Mouse (Mus musculus): ENCODE results near the gene Ttc30a2. TPM values are rescaled to one million over a fixed set of nuclear protein-coding genes. Genes with fewer than 3 reads are reported as not detected.
"Not testable (repeated sequence)": the region's sequence is repeated elsewhere in the genome, so short reads cannot be mapped to it uniquely, and the experiment has no call there.

The Ttc30a2 gene
- polyA plus RNA-seq (2012; rRNA removed) = 0.44 and 0.63 TPM in 2 replicates

DNA sequence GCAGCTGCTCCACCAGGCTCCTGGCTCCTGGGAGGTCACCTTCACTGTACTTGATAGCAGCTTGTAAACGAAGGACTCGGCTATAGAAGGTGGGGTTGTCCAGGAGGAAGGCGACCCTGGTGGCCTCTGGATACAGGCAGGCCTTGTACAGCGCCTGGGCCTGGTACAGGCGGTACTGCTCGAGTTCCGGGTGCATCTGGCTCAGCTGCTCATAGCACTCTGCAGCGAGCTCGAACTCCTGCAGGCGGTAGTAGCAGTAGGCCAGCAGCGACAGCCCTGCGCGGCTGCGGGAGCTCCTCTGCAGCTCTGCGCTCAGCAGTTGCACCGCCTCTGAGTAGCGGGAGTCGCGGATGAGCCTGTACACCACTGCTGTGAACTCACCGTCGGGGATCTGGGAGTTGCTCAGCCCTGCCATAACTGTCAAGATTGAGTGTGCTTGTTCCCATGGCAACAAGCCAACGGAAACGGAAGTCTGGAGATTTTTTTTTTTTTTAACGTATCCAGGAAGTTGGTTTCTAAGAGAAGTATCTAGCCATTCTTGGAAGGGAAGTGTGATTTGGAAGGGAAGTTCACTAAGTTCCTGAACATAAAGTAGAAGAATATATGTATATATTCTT is at the start of gene Ttc30a2:
TSS of gene Ttc30a2 (minus strand) at position 419 of the 617 bp plus-strand sequence.
- not testable (repeated sequence) for DNase-seq (ENCODE audit: low read depth)

DNA sequence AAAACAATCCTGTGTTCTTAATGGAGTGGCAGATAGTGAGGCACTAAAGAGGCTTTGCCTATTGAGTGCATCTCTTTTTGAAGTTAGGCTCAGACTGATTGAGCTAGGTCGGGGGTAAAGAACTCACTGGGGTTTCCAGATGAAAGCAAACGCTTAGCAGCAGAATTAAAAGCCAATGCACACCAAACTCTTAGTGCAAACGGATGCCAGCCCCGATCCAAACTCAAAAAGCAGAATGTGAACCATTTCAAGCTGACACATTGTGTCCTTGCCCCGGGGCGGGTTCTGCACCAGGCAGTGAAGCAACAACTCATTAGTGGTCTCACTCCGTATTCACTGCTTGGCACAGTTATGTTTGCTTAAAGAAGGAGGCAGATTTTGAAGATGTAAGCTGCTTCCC is 38.9 kb upstream of the Ttc30a2 start:
- DNase-seq (ENCODE audit: low read depth) = no peak

GRCm38 (mm10) chr2:76016136-76016535 is 38.2 kb upstream of the Ttc30a2 start:
- no peak for DNase-seq (ENCODE audit: low read depth)

DNA sequence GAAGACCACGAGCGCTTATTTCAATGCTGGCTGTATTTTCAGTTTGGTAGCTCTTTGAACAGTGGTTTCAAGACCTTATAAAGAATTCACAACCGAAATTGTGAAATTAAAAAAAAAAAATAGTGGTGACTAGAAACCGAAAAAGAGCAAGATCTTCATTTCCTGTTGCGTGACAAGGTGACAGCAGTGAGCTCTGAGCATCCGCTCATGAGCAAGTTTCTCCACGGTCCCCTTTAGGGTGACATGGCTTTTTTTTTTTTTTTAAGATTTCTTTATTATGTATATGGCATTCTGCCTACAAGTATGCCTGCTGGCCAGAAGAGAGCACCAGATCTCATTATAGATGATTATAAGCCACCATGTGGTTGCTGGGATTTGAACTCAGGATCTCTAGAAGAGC is 37.5 kb upstream of the Ttc30a2 start:
- no peak for DNase-seq (ENCODE audit: low read depth)

- DNase-seq (ENCODE audit: low read depth) = no peak
Measured at GRCm38 (mm10) chr2:76014659-76015058, 36.7 kb upstream of the Ttc30a2 start.

- DNase-seq (ENCODE audit: low read depth) = no peak
Measured at GRCm38 (mm10) chr2:76006194-76006593, 28.2 kb upstream of the Ttc30a2 start.

DNA sequence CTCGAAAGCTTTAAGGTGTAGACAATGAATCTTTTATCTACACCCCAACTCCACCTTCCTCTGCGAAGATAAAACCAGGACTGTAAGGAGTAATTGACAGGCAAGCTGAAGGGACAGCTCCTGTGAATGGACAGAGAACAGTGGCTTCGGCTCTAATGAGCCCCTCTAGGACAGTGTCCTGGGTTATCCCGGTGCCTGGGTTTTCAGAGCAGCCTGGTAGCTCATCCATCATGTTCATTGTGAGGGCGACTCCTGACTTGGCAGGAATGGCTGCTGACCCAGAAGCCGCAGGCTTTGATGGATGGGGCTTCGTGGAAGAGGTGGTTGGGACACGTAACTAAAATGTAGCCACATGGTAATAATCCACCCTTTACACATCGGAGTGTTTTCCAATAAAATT is 24.9 kb upstream of the Ttc30a2 start:
- no peak for DNase-seq (ENCODE audit: low read depth)

DNA sequence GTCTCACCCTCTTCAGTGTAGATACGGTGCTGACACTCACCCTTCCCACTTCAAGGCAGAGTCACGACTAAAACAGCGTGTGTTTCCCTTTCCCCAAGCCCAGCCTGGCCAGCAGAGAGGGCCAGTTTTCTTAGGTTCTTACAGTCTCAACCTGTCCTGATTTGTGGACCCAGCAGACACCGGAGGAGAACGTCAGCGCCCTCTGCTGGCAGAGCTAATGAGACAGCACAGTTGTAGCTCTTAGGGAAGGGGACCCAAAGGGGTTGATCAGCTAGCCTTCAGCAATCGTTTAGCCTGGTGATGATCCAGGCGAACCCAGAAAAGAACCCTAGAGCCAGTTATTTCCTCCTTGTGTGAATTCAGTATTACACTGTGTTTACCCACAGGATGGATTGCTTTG is 23.4 kb upstream of the Ttc30a2 start:
- DNase-seq (ENCODE audit: low read depth) = no peak

- DNase-seq (ENCODE audit: low read depth) = no peak
Measured at GRCm38 (mm10) chr2:75999636-76000035, 21.7 kb upstream of the Ttc30a2 start.

GRCm38 (mm10) chr2:75998692-75999091 is 20.7 kb upstream of the Ttc30a2 start:
- no peak for DNase-seq (ENCODE audit: low read depth)

DNA sequence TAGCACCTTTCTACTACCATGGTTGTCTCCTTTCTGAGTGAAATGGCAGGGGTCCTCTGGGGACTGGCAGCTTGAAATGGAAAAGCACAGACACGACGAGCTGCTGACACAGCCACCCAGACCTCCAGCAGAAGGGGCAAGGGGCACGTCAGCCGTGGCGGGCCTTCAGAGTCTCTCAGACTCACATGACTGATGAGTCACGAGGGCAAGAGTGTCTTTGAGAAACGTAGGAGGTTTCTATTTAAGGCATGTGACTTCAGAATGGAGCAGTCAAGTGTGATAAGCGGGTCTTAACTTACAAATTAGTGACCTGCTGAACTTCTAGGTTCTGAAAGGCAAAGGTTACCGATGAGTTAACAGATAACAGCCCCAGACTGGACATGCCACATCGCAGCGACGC is 19.8 kb upstream of the Ttc30a2 start:
- DNase-seq (ENCODE audit: low read depth) = no peak

GRCm38 (mm10) chr2:75994841-75995240 is 16.9 kb upstream of the Ttc30a2 start:
- DNase-seq (ENCODE audit: low read depth) = no peak

DNA sequence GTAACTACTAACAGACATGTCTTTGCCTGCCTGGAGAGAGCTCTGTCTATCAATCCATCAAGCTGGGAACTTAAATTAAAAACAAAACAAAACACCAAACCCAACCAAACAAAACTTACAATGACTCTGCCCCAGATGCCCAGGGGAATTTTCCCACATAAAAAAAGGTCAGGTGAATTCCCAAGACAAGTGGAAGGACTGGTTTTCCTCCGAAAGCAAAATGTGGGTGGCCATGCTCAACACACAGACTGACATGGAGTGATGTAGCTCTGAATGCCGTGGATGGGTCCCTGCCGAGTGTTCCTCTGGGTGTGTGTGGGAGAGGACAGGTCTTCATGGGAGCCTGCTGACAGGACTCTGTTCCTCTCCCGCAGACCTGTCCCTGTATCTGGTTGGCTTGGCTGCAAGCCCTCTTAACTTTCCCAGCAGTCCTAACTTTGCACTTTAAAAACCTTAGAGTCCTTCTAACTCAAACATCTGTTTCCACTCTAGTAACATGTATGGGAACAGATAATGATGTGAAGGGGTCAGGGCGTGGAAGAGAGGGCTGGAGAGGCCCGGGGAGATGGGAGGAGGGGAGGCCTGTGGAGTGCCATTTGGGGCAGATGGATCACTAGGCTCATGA is 13.7 kb upstream of the Ttc30a2 start:
- DNase-seq (ENCODE audit: low read depth) = no peak

GRCm38 (mm10) chr2:75990885-75991539 is 13.0 kb upstream of the Ttc30a2 start:
- no peak for DNase-seq (ENCODE audit: low read depth)

DNA sequence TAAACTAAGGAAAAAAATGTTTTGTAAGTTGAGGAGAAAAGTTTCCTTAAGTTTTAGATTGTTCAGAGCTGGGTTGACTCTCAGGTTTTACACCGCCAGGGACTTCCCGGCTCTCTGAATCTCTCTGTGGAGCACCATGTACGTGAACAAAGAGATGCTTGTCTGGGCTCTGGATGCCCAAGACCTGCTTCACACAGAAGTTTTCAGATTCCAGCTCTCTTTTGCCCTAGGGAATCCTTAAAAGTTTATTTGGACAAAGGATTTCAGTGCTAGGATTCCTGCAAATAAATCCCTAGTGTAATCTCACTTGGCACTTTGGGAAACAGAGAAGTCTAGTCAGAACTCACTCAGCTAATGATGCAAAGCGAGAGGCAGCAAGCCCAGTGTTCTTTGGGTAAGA is 11.7 kb upstream of the Ttc30a2 start:
- DNase-seq (ENCODE audit: low read depth) = no peak

DNA sequence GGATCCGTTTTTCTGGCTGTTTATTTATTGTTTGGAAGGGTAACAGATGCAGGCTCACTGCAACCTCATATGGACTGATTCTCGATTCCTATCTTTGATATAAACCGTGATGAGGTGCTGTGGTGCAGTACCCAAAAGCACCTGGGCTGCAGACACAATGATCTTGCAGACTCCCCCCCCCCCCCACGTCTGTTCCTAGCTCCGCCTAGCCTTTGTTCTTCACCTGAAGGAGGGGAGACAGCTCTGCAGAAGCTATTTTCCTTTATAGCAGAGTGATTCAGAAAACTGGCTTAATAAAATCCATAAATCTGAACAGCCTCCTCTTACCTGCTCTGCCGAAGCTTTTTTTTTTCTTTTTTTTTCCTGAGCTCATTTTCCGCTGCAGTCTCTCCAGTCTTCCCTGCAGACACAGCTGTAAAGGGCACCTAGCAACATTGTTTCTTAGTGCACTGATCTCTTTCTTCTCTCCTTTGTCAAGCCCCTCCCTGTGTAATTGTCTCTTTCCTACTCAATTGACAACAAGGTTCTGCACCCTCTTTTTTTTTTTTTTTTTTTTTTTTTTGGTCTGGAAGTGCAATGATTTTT is 10.9 kb upstream of the Ttc30a2 start:
- DNase-seq (ENCODE audit: low read depth) = no peak

- DNase-seq (ENCODE audit: low read depth) = no peak
Measured at GRCm38 (mm10) chr2:75988378-75988777, 10.4 kb upstream of the Ttc30a2 start.

DNA sequence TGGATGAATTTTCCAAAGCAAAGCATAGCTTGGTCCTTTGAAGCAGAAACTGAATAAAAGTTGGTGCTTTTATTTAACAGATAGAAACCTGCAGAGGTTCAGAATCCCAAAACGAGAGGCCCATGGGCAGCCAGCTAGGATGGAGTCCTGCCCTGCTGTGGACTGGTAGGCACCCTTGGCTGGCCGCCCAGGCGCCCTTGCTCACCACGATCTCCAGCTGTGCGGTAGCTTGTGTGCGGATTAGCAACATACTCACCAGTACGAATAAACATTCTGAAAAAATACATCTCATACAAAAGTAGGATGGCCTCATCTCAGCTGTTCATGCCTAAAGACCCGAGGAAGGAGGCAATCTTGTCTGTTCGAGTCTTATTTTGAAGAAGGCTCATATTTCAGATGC is 9.8 kb upstream of the Ttc30a2 start:
- DNase-seq (ENCODE audit: low read depth) = no peak

DNA sequence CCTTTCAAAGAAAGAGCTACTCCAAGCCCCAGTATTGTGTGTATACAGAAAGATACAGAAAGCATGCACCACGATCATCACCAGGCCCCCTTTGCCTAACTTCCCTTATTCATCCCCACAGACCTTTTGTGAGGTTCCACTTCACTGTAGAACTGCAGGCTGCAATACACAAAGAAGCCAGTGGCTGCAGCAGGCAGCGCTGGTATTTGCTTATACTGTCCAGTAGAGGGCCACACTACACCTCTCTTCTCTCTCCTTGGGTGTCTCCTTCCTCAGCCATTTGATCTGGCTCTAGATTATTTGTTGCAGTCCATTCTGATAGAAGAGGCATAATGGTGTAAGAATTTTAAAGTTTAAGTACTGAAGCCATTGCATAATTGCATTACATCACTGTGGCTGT is 7.2 kb upstream of the Ttc30a2 start:
- DNase-seq (ENCODE audit: low read depth) = no peak

DNA sequence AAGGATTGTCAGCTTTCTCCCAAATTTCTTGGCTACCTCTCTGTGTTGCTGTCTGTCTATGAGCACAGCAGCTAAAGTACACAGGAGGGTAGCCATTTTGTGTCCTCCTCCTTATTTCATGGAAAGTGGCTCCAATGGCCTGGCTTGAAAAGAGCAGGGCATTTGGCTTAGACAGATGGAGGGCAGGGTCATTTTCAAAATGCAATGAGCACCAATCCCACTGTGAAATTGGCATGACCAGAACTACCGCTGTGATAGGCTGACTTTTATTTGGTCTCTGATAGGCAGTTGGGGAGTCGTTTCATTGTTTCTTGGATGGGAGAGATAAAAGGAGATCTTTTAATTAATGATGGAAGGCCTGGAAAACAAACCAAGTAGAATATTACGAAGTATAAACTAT is 5.9 kb upstream of the Ttc30a2 start:
- DNase-seq (ENCODE audit: low read depth) = no peak

DNA sequence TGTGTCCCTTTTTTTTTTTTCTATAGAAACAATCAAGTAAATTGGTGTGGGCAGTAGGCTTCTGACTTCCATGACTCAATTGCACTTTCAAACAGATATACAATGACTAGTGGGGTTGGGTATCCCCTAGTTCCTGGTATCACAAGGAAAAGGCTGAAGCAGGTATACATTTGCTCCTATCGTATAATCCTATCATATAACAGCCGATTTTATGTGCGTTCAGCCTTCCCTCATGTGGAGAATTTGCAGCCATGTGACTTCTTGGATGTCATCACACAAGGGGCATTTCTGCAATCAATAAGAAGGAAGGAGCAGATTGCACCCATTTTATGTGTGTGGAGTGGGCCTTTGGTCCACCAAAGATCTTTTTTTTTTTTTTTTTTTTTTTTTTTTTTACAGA is 5.1 kb upstream of the Ttc30a2 start:
- no peak for DNase-seq (ENCODE audit: low read depth)

DNA sequence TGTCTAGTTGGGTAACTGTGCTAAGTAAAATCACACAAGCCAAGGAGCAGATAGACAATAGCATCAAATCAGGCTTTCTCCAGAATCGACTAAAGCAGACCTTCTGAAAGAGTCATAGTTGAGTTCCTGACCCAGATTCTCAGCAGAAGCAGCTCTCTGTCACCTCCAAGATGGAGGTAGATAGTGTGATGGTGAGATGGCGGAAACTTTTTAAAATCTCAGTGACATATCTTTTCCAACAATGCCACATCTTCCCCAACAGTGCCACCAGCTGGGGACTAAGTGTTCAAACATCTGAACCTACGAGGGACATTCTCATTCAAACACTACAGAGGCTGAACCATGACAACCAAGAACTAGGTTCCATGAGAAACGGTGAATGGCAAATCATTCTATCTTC is 4.7 kb upstream of the Ttc30a2 start:
- no peak for DNase-seq (ENCODE audit: low read depth)
